Mouse (Mus musculus): ENCODE measurements around the gene Vmn1r58. TPM values are rescaled to one million over a fixed set of nuclear protein-coding genes. Genes with fewer than 3 reads are reported as not detected.
"Not testable (repeated sequence)": the region's sequence is repeated elsewhere in the genome, so short reads cannot be mapped to it uniquely, and the experiment has no call there.

Gene Vmn1r58
- not detected for polyA plus RNA-seq (2021)

GRCm38 (mm10) chr7:5413296-5413695, at the start of gene Vmn1r58:
TSS of gene Vmn1r58 (minus strand) at chr7:5413396.
- DNase-seq (ENCODE audit: low read depth, low spot score); in situ Hi-C loops (cut with MboI; ENCODE audit: low pct_unique_long_range_greater_than_20kb); POLR2A ChIA-PET; CTCF ChIA-PET; ATAC-seq; H3K27me3 ChIP-seq: not testable (repeated sequence)

GRCm38 (mm10) chr7:5456674-5457073, 43.5 kb upstream of the Vmn1r58 start, which contains the start of gene Vmn1r59:
TSS of gene Vmn1r59 (minus strand) at chr7:5456774.
- ChIA-PET CTCF (no interaction called here), POLR2A (no interaction called here)
- no peaks in the 10 kb centered on the region for H3K27me3 ChIP-seq
- no peak for DNase-seq (ENCODE audit: low read depth, low spot score)
- ATAC-seq = no peak
- TF ChIP-seq CTCF (IDR thresholded peaks at IDR 0.05) = no peak
- in situ Hi-C loops (cut with MboI; ENCODE audit: low pct_unique_long_range_greater_than_20kb) = loop anchor here (5.0 kb wide), 1 partner anchor 239 kb away; the partner anchor contains the start of gene Vmn1r57

- POLR2A ChIA-PET; H3K27me3 ChIP-seq; CTCF ChIA-PET; ATAC-seq; in situ Hi-C loops (cut with MboI; ENCODE audit: low pct_unique_long_range_greater_than_20kb); DNase-seq (ENCODE audit: low read depth, low spot score): not testable (repeated sequence)
Measured at GRCm38 (mm10) chr7:5454011-5454410, 40.8 kb upstream of the Vmn1r58 start.

GRCm38 (mm10) chr7:5448627-5449026, 35.4 kb upstream of the Vmn1r58 start:
- ChIA-PET POLR2A (no interaction called here), CTCF (no interaction called here)
- no peak for TF ChIP-seq CTCF (IDR thresholded peaks at IDR 0.05)
- in situ Hi-C loops (cut with MboI; ENCODE audit: low pct_unique_long_range_greater_than_20kb) = no loop called here
- DNase-seq (ENCODE audit: low read depth, low spot score) = no peak
- no peaks in the 10 kb centered on the region for H3K27me3 ChIP-seq
- ATAC-seq = no peak

GRCm38 (mm10) chr7:5406201-5406600, 7.0 kb downstream of the Vmn1r58 start:
- ChIA-PET CTCF (no interaction called here), POLR2A (no interaction called here)
- DNase-seq (ENCODE audit: low read depth, low spot score) = no peak
- ATAC-seq = no peak
- TF ChIP-seq CTCF (IDR thresholded peaks at IDR 0.05) = no peak
- in situ Hi-C loops (cut with MboI; ENCODE audit: low pct_unique_long_range_greater_than_20kb) = no loop called here
- no peaks in the 10 kb centered on the region for H3K27me3 ChIP-seq

GRCm38 (mm10) chr7:5366724-5367123, 46.5 kb downstream of the Vmn1r58 start:
- ChIA-PET CTCF (no interaction called here), POLR2A (no interaction called here)
- no peak for DNase-seq (ENCODE audit: low read depth, low spot score)
- no peaks in the 10 kb centered on the region for H3K27me3 ChIP-seq
- in situ Hi-C loops (cut with MboI; ENCODE audit: low pct_unique_long_range_greater_than_20kb) = no loop called here
- ATAC-seq = no peak
- TF ChIP-seq CTCF (IDR thresholded peaks at IDR 0.05) = no peak

GRCm38 (mm10) chr7:5363599-5363998, 49.6 kb downstream of the Vmn1r58 start:
- DNase-seq (ENCODE audit: low read depth, low spot score) = no peak
- H3K27me3 ChIP-seq = no peaks in the 10 kb centered on the region
- in situ Hi-C loops (cut with MboI; ENCODE audit: low pct_unique_long_range_greater_than_20kb) = no loop called here
- POLR2A ChIA-PET = no interaction called here
- no peak for ATAC-seq
- TF ChIP-seq CTCF (IDR thresholded peaks at IDR 0.05) = no peak
- CTCF ChIA-PET = no interaction called here

Other genes with a start within 250 kb of the Vmn1r58 start
- not detected for gene Vmn1r56, start 216.6 kb downstream of the Vmn1r58 start, polyA plus RNA-seq (2021)
- not detected for gene Vmn1r57, start 194.9 kb downstream of the Vmn1r58 start, polyA plus RNA-seq (2021)
- gene Gm5065, start 62.9 kb downstream of the Vmn1r58 start, polyA plus RNA-seq (2021) = not detected
- gene Nlrp2, start 62.4 kb downstream of the Vmn1r58 start, polyA plus RNA-seq (2021) = not detected
- not detected for gene Vmn1r59, start 43.4 kb upstream of the Vmn1r58 start, polyA plus RNA-seq (2021)
- gene Vmn2r28, start 80.6 kb upstream of the Vmn1r58 start, polyA plus RNA-seq (2021) = not detected
- not detected for gene Vmn1r60, start 133.9 kb upstream of the Vmn1r58 start, polyA plus RNA-seq (2021)
- not detected for gene Vmn1r61, start 199.9 kb upstream of the Vmn1r58 start, polyA plus RNA-seq (2021)

All from Patski (cell line).